Mouse (Mus musculus): ENCODE results near the gene Gm11444.

The Gm11444 gene

GRCm38 (mm10) chr11:85850233-85850632 lies at the start of gene Gm11444:
Gene Gm11444, minus strand, starts transcription at chr11:85850333.
- DNase-seq (ENCODE audit: low read depth): no peak

GRCm38 (mm10) chr11:85896335-85896985 lies 46.3 kb upstream of the Gm11444 start:
- DNase-seq (ENCODE audit: low read depth): no peak

- no peak for DNase-seq (ENCODE audit: low read depth)
Observed at GRCm38 (mm10) chr11:85894731-85895545, 44.8 kb upstream of the Gm11444 start.

GRCm38 (mm10) chr11:85894136-85894530 lies 44.0 kb upstream of the Gm11444 start:
- DNase-seq (ENCODE audit: low read depth): no peak

- no peak for DNase-seq (ENCODE audit: low read depth)
Observed at GRCm38 (mm10) chr11:85893400-85894135, 43.4 kb upstream of the Gm11444 start.

GRCm38 (mm10) chr11:85892771-85893170 lies 42.6 kb upstream of the Gm11444 start:
- no peak for DNase-seq (ENCODE audit: low read depth)

- DNase-seq (ENCODE audit: low read depth): no peak
Observed at GRCm38 (mm10) chr11:85891692-85892040, 41.5 kb upstream of the Gm11444 start.

- no peak for DNase-seq (ENCODE audit: low read depth)
Observed at GRCm38 (mm10) chr11:85891010-85891691, 41.0 kb upstream of the Gm11444 start.

GRCm38 (mm10) chr11:85890563-85890845 lies 40.4 kb upstream of the Gm11444 start:
- no peak for DNase-seq (ENCODE audit: low read depth)

GRCm38 (mm10) chr11:85889730-85890562 lies 39.8 kb upstream of the Gm11444 start:
- no peak for DNase-seq (ENCODE audit: low read depth)

GRCm38 (mm10) chr11:85889056-85889729 lies 39.1 kb upstream of the Gm11444 start:
- DNase-seq (ENCODE audit: low read depth): no peak

- DNase-seq (ENCODE audit: low read depth): no peak
Observed at GRCm38 (mm10) chr11:85888451-85888961, 38.4 kb upstream of the Gm11444 start.

GRCm38 (mm10) chr11:85887801-85888450 lies 37.8 kb upstream of the Gm11444 start:
- DNase-seq (ENCODE audit: low read depth): no peak

GRCm38 (mm10) chr11:85887273-85887672 lies 37.1 kb upstream of the Gm11444 start:
- no peak for DNase-seq (ENCODE audit: low read depth)

GRCm38 (mm10) chr11:85886429-85886785 lies 36.3 kb upstream of the Gm11444 start:
- DNase-seq (ENCODE audit: low read depth): no peak

- DNase-seq (ENCODE audit: low read depth): no peak
Observed at GRCm38 (mm10) chr11:85885665-85886428, 35.7 kb upstream of the Gm11444 start, which contains the start of gene Tbx4. Gene Tbx4, plus strand, starts transcription at chr11:85886422.

- DNase-seq (ENCODE audit: low read depth): no peak
Observed at GRCm38 (mm10) chr11:85884498-85884897, 34.4 kb upstream of the Gm11444 start.

GRCm38 (mm10) chr11:85876059-85876788 lies 26.1 kb upstream of the Gm11444 start:
- no peak for DNase-seq (ENCODE audit: low read depth)

GRCm38 (mm10) chr11:85864363-85864762 lies 14.2 kb upstream of the Gm11444 start:
- no peak for DNase-seq (ENCODE audit: low read depth)

Measured in naive thymus-derived CD4-positive, alpha-beta T cell, adult 2 months (primary cell).